Mouse (Mus musculus) kidney, adult 11 months (tissue): ENCODE measurements around the gene Mitf.

ENCODE experiments used
- DNase-seq: peaks from one replicate; pipeline ENCODE4 v3.0.0; 2022

Gene Mitf

GRCm38 (mm10) chr6:97950882-97951245, 144.0 kb downstream of the Mitf start:
- no peak for DNase-seq

GRCm38 (mm10) chr6:97951711-97952110, 144.9 kb downstream of the Mitf start:
- no peak for DNase-seq

GRCm38 (mm10) chr6:97952845-97953244, 146.0 kb downstream of the Mitf start:
- DNase-seq: no peak

- no peak for DNase-seq
Measured at GRCm38 (mm10) chr6:97956121-97956520, 149.3 kb downstream of the Mitf start.

- no peak for DNase-seq
Measured at GRCm38 (mm10) chr6:97956636-97957035, 149.8 kb downstream of the Mitf start.

- DNase-seq: peak; percentile 64
Measured at GRCm38 (mm10) chr6:97958276-97958675, 151.4 kb downstream of the Mitf start.

- DNase-seq: no peak
Measured at GRCm38 (mm10) chr6:97961776-97962175, 154.9 kb downstream of the Mitf start.

GRCm38 (mm10) chr6:97962311-97962710, 155.5 kb downstream of the Mitf start:
- DNase-seq: no peak

GRCm38 (mm10) chr6:97964750-97965149, 157.9 kb downstream of the Mitf start:
- no peak for DNase-seq

GRCm38 (mm10) chr6:97981668-97982067, 174.8 kb downstream of the Mitf start:
- DNase-seq: no peak

GRCm38 (mm10) chr6:97985658-97986057, 178.8 kb downstream of the Mitf start:
- DNase-seq: no peak

- DNase-seq: no peak
Measured at GRCm38 (mm10) chr6:97986417-97986816, 179.6 kb downstream of the Mitf start.

GRCm38 (mm10) chr6:97993507-97993906, 186.7 kb downstream of the Mitf start:
- DNase-seq: no peak

GRCm38 (mm10) chr6:97995606-97996307, 188.9 kb downstream of the Mitf start:
- no peak for DNase-seq

GRCm38 (mm10) chr6:98001551-98001950, 194.7 kb downstream of the Mitf start:
- DNase-seq: no peak

- no peak for DNase-seq
Measured at GRCm38 (mm10) chr6:98003114-98003513, 196.3 kb downstream of the Mitf start.

GRCm38 (mm10) chr6:98005566-98005965, 198.7 kb downstream of the Mitf start:
- DNase-seq: peak; percentile 26

GRCm38 (mm10) chr6:98015066-98015465, 208.2 kb downstream of the Mitf start:
- DNase-seq: no peak

GRCm38 (mm10) chr6:98015819-98016218, 209.0 kb downstream of the Mitf start:
- DNase-seq: no peak

- no peak for DNase-seq
Measured at GRCm38 (mm10) chr6:98023876-98024275, 217.0 kb downstream of the Mitf start.

- no peak for DNase-seq
Measured at GRCm38 (mm10) chr6:98038513-98038912, 231.7 kb downstream of the Mitf start.

- DNase-seq: no peak
Measured at GRCm38 (mm10) chr6:98041795-98042194, 234.9 kb downstream of the Mitf start.

GRCm38 (mm10) chr6:98046295-98047108, 239.7 kb downstream of the Mitf start:
- no peak for DNase-seq

- DNase-seq: no peak
Measured at GRCm38 (mm10) chr6:98047741-98048140, 240.9 kb downstream of the Mitf start.
